Mouse (Mus musculus): Measurements from ENCODE around the gene Prpf3. TPM values are rescaled to one million over a fixed set of nuclear protein-coding genes. Genes with fewer than 3 reads are reported as not detected.
"Not testable (repeated sequence)": the region's sequence is repeated elsewhere in the genome, so short reads cannot be mapped to it uniquely, and the experiment has no call there.

Gene Prpf3
- polyA plus RNA-seq, 1 experiment = 29.7 TPM

- peak; percentile 82 for DNase-seq (ENCODE audit: low spot score)
Observed at GRCm38 (mm10) chr3:95881979-95882815, 26.5 kb upstream of the Prpf3 start, which contains the start of gene Ciart. TSS of gene Ciart (minus strand) at chr3:95882251.

GRCm38 (mm10) chr3:95879063-95879462, 23.4 kb upstream of the Prpf3 start:
- no peak for DNase-seq (ENCODE audit: low spot score)

GRCm38 (mm10) chr3:95872048-95872447, 16.4 kb upstream of the Prpf3 start:
- no peak for DNase-seq (ENCODE audit: low spot score)

GRCm38 (mm10) chr3:95871392-95871867, 15.7 kb upstream of the Prpf3 start, which contains the start of gene Mrps21:
TSS of gene Mrps21 (minus strand) at chr3:95871519.
- DNase-seq (ENCODE audit: low spot score) = peak; percentile 78

GRCm38 (mm10) chr3:95870976-95871375, 15.3 kb upstream of the Prpf3 start:
- no peak for DNase-seq (ENCODE audit: low spot score)

GRCm38 (mm10) chr3:95867408-95867807, 11.7 kb upstream of the Prpf3 start:
- no peak for DNase-seq (ENCODE audit: low spot score)

GRCm38 (mm10) chr3:95866071-95866470, 10.4 kb upstream of the Prpf3 start:
- DNase-seq (ENCODE audit: low spot score) = no peak

- DNase-seq (ENCODE audit: low spot score) = no peak
Observed at GRCm38 (mm10) chr3:95865571-95865970, 9.9 kb upstream of the Prpf3 start.

GRCm38 (mm10) chr3:95865050-95865449, 9.4 kb upstream of the Prpf3 start:
- DNase-seq (ENCODE audit: low spot score) = no peak

GRCm38 (mm10) chr3:95863578-95863977, 7.9 kb upstream of the Prpf3 start:
- DNase-seq (ENCODE audit: low spot score) = no peak

- no peak for DNase-seq (ENCODE audit: low spot score)
Observed at GRCm38 (mm10) chr3:95861796-95862195, 6.1 kb upstream of the Prpf3 start.

GRCm38 (mm10) chr3:95861216-95861615, 5.5 kb upstream of the Prpf3 start:
- DNase-seq (ENCODE audit: low spot score) = no peak

- DNase-seq (ENCODE audit: low spot score) = no peak
Observed at GRCm38 (mm10) chr3:95860323-95860722, 4.6 kb upstream of the Prpf3 start.

GRCm38 (mm10) chr3:95858278-95858677, 2.6 kb upstream of the Prpf3 start:
- DNase-seq (ENCODE audit: low spot score) = not testable (repeated sequence)

- not testable (repeated sequence) for DNase-seq (ENCODE audit: low spot score)
Observed at GRCm38 (mm10) chr3:95857050-95857449, 1.4 kb upstream of the Prpf3 start.

- DNase-seq (ENCODE audit: low spot score) = no peak
Observed at GRCm38 (mm10) chr3:95856115-95856514, 430 bp upstream of the Prpf3 start.

- no peak for DNase-seq (ENCODE audit: low spot score)
Observed at GRCm38 (mm10) chr3:95851317-95851716, 4.4 kb downstream of the Prpf3 start.

GRCm38 (mm10) chr3:95850611-95851010, 5.1 kb downstream of the Prpf3 start:
- no peak for DNase-seq (ENCODE audit: low spot score)

- no peak for DNase-seq (ENCODE audit: low spot score)
Observed at GRCm38 (mm10) chr3:95842503-95843214, 13.0 kb downstream of the Prpf3 start.

- no peak for DNase-seq (ENCODE audit: low spot score)
Observed at GRCm38 (mm10) chr3:95839250-95839649, 16.4 kb downstream of the Prpf3 start.

- DNase-seq (ENCODE audit: low spot score) = no peak
Observed at GRCm38 (mm10) chr3:95829053-95829452, 26.6 kb downstream of the Prpf3 start.

GRCm38 (mm10) chr3:95826275-95826674, 29.4 kb downstream of the Prpf3 start:
- no peak for DNase-seq (ENCODE audit: low spot score)
